Mouse (Mus musculus) MN1 (cell line): Measurements from ENCODE around the gene Pde4d.

Experiments used
- DNase-seq: peaks from one replicate; pipeline ENCODE4 v3.0.0-alpha.2; 2016; ENCODE audit warnings: low spot score

Pde4d gene

GRCm38 (mm10) chr13:109568638-109569468 lies 1119.1 kb downstream of the Pde4d start:
- no peak for DNase-seq

- DNase-seq = no peak
Observed at GRCm38 (mm10) chr13:109569491-109569890, 1119.7 kb downstream of the Pde4d start.

- peak; percentile 24 for DNase-seq
Observed at GRCm38 (mm10) chr13:109576725-109577124, 1127.0 kb downstream of the Pde4d start.

GRCm38 (mm10) chr13:109577454-109577853 lies 1127.7 kb downstream of the Pde4d start:
- DNase-seq = peak; percentile 45

GRCm38 (mm10) chr13:109577901-109578300 lies 1128.2 kb downstream of the Pde4d start:
- no peak for DNase-seq

- no peak for DNase-seq
Observed at GRCm38 (mm10) chr13:109581284-109582070, 1131.7 kb downstream of the Pde4d start.

- no peak for DNase-seq
Observed at GRCm38 (mm10) chr13:109590048-109590447, 1140.3 kb downstream of the Pde4d start.

- no peak for DNase-seq
Observed at GRCm38 (mm10) chr13:109592192-109592797, 1142.5 kb downstream of the Pde4d start.

GRCm38 (mm10) chr13:109599711-109600110 lies 1150.0 kb downstream of the Pde4d start:
- DNase-seq = no peak

GRCm38 (mm10) chr13:109604017-109604416 lies 1154.3 kb downstream of the Pde4d start:
- DNase-seq = no peak

- no peak for DNase-seq
Observed at GRCm38 (mm10) chr13:109605140-109605539, 1155.4 kb downstream of the Pde4d start.

GRCm38 (mm10) chr13:109609106-109609804 lies 1159.5 kb downstream of the Pde4d start:
- no peak for DNase-seq

GRCm38 (mm10) chr13:109609805-109610187 lies 1160.0 kb downstream of the Pde4d start:
- DNase-seq = peak; percentile 82

GRCm38 (mm10) chr13:109610772-109611171 lies 1161.0 kb downstream of the Pde4d start:
- DNase-seq = no peak

GRCm38 (mm10) chr13:109615213-109615784 lies 1165.6 kb downstream of the Pde4d start:
- DNase-seq = no peak

GRCm38 (mm10) chr13:109615785-109616281 lies 1166.1 kb downstream of the Pde4d start:
- DNase-seq = peak; percentile 62

GRCm38 (mm10) chr13:109619158-109619657 lies 1169.5 kb downstream of the Pde4d start:
- no peak for DNase-seq

GRCm38 (mm10) chr13:109622207-109622606 lies 1172.5 kb downstream of the Pde4d start:
- no peak for DNase-seq

GRCm38 (mm10) chr13:109623201-109623600 lies 1173.5 kb downstream of the Pde4d start:
- DNase-seq = no peak

- DNase-seq = no peak
Observed at GRCm38 (mm10) chr13:109624772-109625349, 1175.1 kb downstream of the Pde4d start.
